Mouse (Mus musculus): ENCODE results near the gene Lrch1. TPM values are rescaled to one million over a fixed set of nuclear protein-coding genes. Genes with fewer than 3 reads are reported as not detected.
A peak's percentile ranks its signal among the peaks of the same experiment; 100 is the strongest.

Lrch1 gene
- total and polyA plus RNA-seq, 3 experiments = 2.8 to 6.1 TPM; not detected in 1

DNA sequence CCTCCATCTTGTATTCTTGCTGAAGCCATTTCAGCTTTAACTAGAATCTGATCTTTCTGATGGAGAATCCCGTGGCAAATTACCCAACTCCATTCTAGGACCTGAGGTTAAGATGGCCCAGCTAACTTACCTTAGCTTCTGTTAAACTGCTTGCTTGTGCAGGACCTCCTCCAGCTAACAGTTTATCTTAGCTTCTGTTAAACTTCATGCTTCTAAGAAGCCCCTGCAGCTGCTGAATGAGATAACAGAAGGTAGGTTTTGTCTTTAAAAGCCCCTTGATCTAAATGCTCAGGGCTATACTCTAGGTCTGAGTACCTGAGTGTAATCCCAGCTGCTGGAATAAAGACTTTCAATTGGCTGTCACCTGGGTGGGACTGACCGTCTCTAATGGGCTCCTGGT lies 17.9 kb downstream of the Lrch1 start (continued):
- no peak for TF ChIP-seq NRF1 (IDR thresholded peaks at IDR 0.05; ENCODE audit: insufficient read depth, low read depth, low read length, poor library complexity, severe bottlenecking)
- TF ChIP-seq GATA1 (IDR thresholded peaks at IDR 0.05; ENCODE audit: low read depth, low read length) = peak; percentile 63

DNA sequence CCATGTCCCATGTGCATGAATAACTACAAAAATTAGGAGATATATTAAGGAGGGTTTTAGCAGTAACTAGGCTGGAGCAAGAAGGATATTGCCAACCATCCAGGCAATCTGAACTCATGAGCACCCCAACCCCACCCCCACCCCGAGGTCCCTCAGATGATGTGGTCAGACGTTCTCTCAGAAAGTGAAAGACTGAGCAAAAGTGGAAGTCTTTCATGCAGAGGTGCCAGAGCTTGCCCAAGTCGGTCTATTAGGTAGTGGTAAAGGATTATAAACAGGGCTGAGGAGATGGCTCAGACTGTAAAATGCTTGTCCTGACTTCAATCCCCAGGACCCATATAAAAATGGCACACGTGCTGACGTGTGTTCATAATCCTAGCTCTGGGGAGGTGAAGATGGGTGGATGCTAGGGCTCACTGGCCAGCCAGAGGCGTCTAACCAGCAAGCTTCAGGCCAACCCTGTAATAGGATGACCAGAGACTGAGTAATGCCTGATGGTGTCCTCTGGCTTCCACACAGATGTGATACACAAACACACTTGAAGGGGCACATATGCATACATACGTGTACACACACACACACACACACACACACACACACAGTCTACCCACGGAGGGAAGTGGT lies 18.8 kb downstream of the Lrch1 start:
- H3K27ac ChIP-seq (ENCODE audit: control insufficient read depth, low read depth, low read length) = no peak overlapping the region
- no peak overlapping the region for H3K4me3 ChIP-seq (ENCODE audit: control insufficient read depth in 1 of 2, insufficient read depth in 1 of 2, low read depth in 2 of 2, low read length in 2 of 2)
- no peaks in the 10 kb centered on the region for H3K27me3 ChIP-seq (ENCODE audit: control insufficient read depth in 1 of 2, insufficient read depth in 2 of 2, low read length in 2 of 2)
- TF ChIP-seq ZC3H11A (IDR thresholded peaks at IDR 0.05; ENCODE audit: low read depth, low read length) = no peak
- no peak for TF ChIP-seq UBTF (IDR thresholded peaks at IDR 0.05; ENCODE audit: borderline replicate concordance, insufficient read depth, low read depth, low read length)
- no peak for TF ChIP-seq HCFC1 (IDR thresholded peaks at IDR 0.05; ENCODE audit: low read depth, low read length)
- no peak for TF ChIP-seq MAZ (IDR thresholded peaks at IDR 0.05; ENCODE audit: low read depth, low read length)
- no peak for TF ChIP-seq EP300 (IDR thresholded peaks at IDR 0.05; ENCODE audit: low read depth in 1 of 2, low read length in 2 of 2)
- TF ChIP-seq ELF1 (IDR thresholded peaks at IDR 0.05; ENCODE audit: low read depth, low read length) = no peak
- TF ChIP-seq ZKSCAN1 (IDR thresholded peaks at IDR 0.05; ENCODE audit: low read depth, low read length) = no peak
- no peak for TF ChIP-seq POLR2AphosphoS2 (IDR thresholded peaks at IDR 0.05; ENCODE audit: low read length)
- TF ChIP-seq GATA1 (IDR thresholded peaks at IDR 0.05; ENCODE audit: low read depth, low read length) = no peak
- no peak for TF ChIP-seq ETS1 (IDR thresholded peaks at IDR 0.05; ENCODE audit: low read depth, low read length)
- no peak for TF ChIP-seq MYC (IDR thresholded peaks at IDR 0.05; ENCODE audit: low read depth, low read length)
- no peak for TF ChIP-seq TAL1 (IDR thresholded peaks at IDR 0.05; ENCODE audit: low read length)
- TF ChIP-seq MAX (IDR thresholded peaks at IDR 0.05; ENCODE audit: low read length) = no peak
- peaks cover 0 to 6% of the 10 kb centered on the region in 2 experiments; a peak in 1 of 4 replicates for H3K36me3 ChIP-seq (ENCODE audit: control insufficient read depth in 1 of 2, insufficient read depth in 2 of 2, low read length in 2 of 2)
- no peaks in the 10 kb centered on the region for H3K79me2 ChIP-seq (ENCODE audit: control insufficient read depth, insufficient read depth, low read length, poor library complexity)
- H3K4me1 ChIP-seq (ENCODE audit: control insufficient read depth in 1 of 2, insufficient read depth in 2 of 2, low read length in 2 of 2) = peaks cover 7 to 13% of the 10 kb centered on the region in 2 experiments; a peak in 3 of 4 replicates
- no peaks in the 10 kb centered on the region for H3K9me3 ChIP-seq (replicated peaks; ENCODE audit: insufficient read depth, low read length)
- no peak overlapping the region for H3K9ac ChIP-seq (ENCODE audit: control insufficient read depth, low read depth, low read length, poor library complexity, severe bottlenecking)
- DNase-seq (ENCODE audit: low read depth, low spot score) = no peak

DNA sequence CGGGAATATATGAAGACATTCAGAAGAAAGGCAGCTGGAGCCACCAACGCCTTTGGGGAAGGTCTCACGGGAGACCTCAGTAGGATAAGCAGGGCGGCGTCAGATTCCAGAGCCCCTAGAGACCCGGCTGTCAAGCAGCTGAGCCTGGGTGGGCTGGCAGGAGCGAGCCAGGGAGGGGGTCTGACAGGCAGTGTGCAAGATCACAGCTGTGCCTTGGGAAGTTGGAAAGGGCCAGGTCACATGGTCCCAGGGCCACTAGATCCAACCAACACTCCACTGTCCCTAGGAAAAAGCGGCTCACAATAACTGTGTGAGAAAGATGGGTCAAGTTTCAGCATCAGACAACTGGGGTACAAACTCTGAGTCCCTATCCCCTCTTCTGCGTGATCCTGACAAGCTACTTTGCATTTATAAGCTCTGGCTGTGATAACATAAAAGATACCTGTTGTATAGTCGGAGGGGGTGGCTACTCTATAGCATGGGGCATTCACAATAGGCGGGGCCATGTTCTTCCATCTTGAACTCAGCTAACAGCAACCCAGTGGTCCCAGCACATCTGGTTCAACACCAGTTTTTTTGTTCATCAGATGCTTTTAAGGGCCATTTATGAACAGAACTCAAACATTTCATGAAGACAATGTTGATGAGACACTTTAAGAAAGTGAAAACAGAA lies 20.6 kb downstream of the Lrch1 start:
- Histone ChIP-seq H3K27ac (ENCODE audit: control insufficient read depth, low read depth, low read length) (no peak overlapping the region), H3K79me2 (ENCODE audit: control insufficient read depth, insufficient read depth, low read length, poor library complexity) (no peaks in the 10 kb centered on the region), H3K9me3 (replicated peaks; ENCODE audit: insufficient read depth, low read length) (no peaks in the 10 kb centered on the region), H3K4me3 (ENCODE audit: control insufficient read depth in 1 of 2, insufficient read depth in 1 of 2, low read depth in 2 of 2, low read length in 2 of 2) (no peak overlapping the region), H3K27me3 (ENCODE audit: control insufficient read depth in 1 of 2, insufficient read depth in 2 of 2, low read length in 2 of 2) (no peaks in the 10 kb centered on the region), H3K4me1 (ENCODE audit: control insufficient read depth in 1 of 2, insufficient read depth in 2 of 2, low read length in 2 of 2) (peaks cover 7 to 13% of the 10 kb centered on the region in 2 experiments; a peak in 3 of 4 replicates), H3K36me3 (ENCODE audit: control insufficient read depth in 1 of 2, insufficient read depth in 2 of 2, low read length in 2 of 2) (peaks cover 0 to 6% of the 10 kb centered on the region in 2 experiments; a peak in 1 of 4 replicates), H3K9ac (ENCODE audit: control insufficient read depth, low read depth, low read length, poor library complexity, severe bottlenecking) (no peak overlapping the region)
- TF ChIP-seq POLR2AphosphoS5 (IDR thresholded peaks at IDR 0.05; ENCODE audit: borderline replicate concordance, low read depth, low read length) (no peak), E2F4 (IDR thresholded peaks at IDR 0.05; ENCODE audit: borderline replicate concordance, low read depth, low read length) (no peak), TAL1 (IDR thresholded peaks at IDR 0.05; ENCODE audit: low read length) (no peak)
- no peak for DNase-seq (ENCODE audit: low read depth, low spot score)
